Mouse (Mus musculus) CH12F3 (cell line): Measurements from ENCODE around the gene Slamf1.
"Not testable (repeated sequence)": the region's sequence is repeated elsewhere in the genome, so short reads cannot be mapped to it uniquely, and the experiment has no call there.

ENCODE experiments used
- in situ Hi-C: fragments of 300-500 bp; cut with MboI; formaldehyde crosslinking; loops from 2 replicates; pipeline ENCODE4 v1.14.3; 2020; ENCODE audit warnings: low sequenced_read_pairs

The Slamf1 gene

GRCm38 (mm10) chr1:171797840-171798239 lies 30.9 kb downstream of the Slamf1 start:
- in situ Hi-C loops: no loop called here

- in situ Hi-C loops: no loop called here
Measured at GRCm38 (mm10) chr1:171799648-171800047, 32.7 kb downstream of the Slamf1 start.

- in situ Hi-C loops: not testable (repeated sequence)
Measured at GRCm38 (mm10) chr1:171811048-171811447, 44.1 kb downstream of the Slamf1 start.

GRCm38 (mm10) chr1:171815545-171816439 lies 48.9 kb downstream of the Slamf1 start:
- in situ Hi-C loops: loop anchor here (5.0 kb wide), 1 partner anchor 182 kb away; no protein-coding TSS in a partner anchor

- in situ Hi-C loops: loop anchor here (5.0 kb wide), 1 partner anchor 180 kb away; no protein-coding TSS in a partner anchor
Measured at GRCm38 (mm10) chr1:171816991-171817390, 50.1 kb downstream of the Slamf1 start.

GRCm38 (mm10) chr1:171821331-171821730 lies 54.4 kb downstream of the Slamf1 start:
- in situ Hi-C loops: no loop called here

GRCm38 (mm10) chr1:171825462-171825861 lies 58.5 kb downstream of the Slamf1 start:
- in situ Hi-C loops: no loop called here

GRCm38 (mm10) chr1:171826164-171826563 lies 59.2 kb downstream of the Slamf1 start:
- in situ Hi-C loops: no loop called here

GRCm38 (mm10) chr1:171827674-171828073 lies 60.7 kb downstream of the Slamf1 start:
- in situ Hi-C loops: no loop called here

- in situ Hi-C loops: no loop called here
Measured at GRCm38 (mm10) chr1:171839488-171839887, 72.6 kb downstream of the Slamf1 start, which contains the start of gene Cd84. Cd84 (plus strand) TSS chr1:171839697.

- in situ Hi-C loops: no loop called here
Measured at GRCm38 (mm10) chr1:171840450-171841023, 73.6 kb downstream of the Slamf1 start.

GRCm38 (mm10) chr1:171845035-171845754 lies 78.3 kb downstream of the Slamf1 start:
- in situ Hi-C loops: no loop called here

- in situ Hi-C loops: no loop called here
Measured at GRCm38 (mm10) chr1:171848201-171848600, 81.3 kb downstream of the Slamf1 start.

GRCm38 (mm10) chr1:171848757-171849156 lies 81.8 kb downstream of the Slamf1 start:
- in situ Hi-C loops: no loop called here

- in situ Hi-C loops: no loop called here
Measured at GRCm38 (mm10) chr1:171849454-171849853, 82.5 kb downstream of the Slamf1 start.
